Mouse (Mus musculus) myocyte (in vitro differentiated cells): ENCODE measurements around the gene Fstl3. TPM values are rescaled to one million over a fixed set of nuclear protein-coding genes. Genes with fewer than 3 reads are reported as not detected.

Experiments used
- H3K27me3 ChIP-seq: one replicate; pipeline ENCODE4 v1.6.1; 2011; ENCODE audit not compliant: control insufficient read depth, insufficient read depth, insufficient read length
- H3K36me3 ChIP-seq: one replicate; pipeline ENCODE4 v1.6.1; 2011; ENCODE audit not compliant: control insufficient read depth, insufficient read depth
- H3K4me2 ChIP-seq: one replicate; pipeline ENCODE4 v1.6.1; 2011; ENCODE audit warnings: low read depth, control low read depth
- H3K4me3 ChIP-seq: one replicate; pipeline ENCODE4 v1.5.1; 2011; ENCODE audit warnings: mild to moderate bottlenecking, control low read depth, moderate library complexity
- H3K79me2 ChIP-seq: one replicate; pipeline ENCODE4 v1.6.1; 2011; ENCODE audit not compliant: control insufficient read depth, insufficient read depth
- H3ac ChIP-seq: one replicate; pipeline ENCODE4 v1.6.1; 2011; ENCODE audit not compliant: control insufficient read depth, insufficient read length
- CEBPB ChIP-seq: IDR thresholded peaks from 2 replicates; pipeline ENCODE4 v1.6.1; 2011; ENCODE audit warnings: mild to moderate bottlenecking, moderate library complexity; ENCODE audit not compliant: poor library complexity, insufficient read depth, severe bottlenecking
- E2F4 ChIP-seq: IDR thresholded peaks from one replicate; pipeline ENCODE4 v1.6.1; 2011; ENCODE audit warnings: mild to moderate bottlenecking, control low read depth, moderate library complexity; ENCODE audit not compliant: insufficient read depth
- MAX ChIP-seq: IDR thresholded peaks from one replicate; pipeline ENCODE4 v1.6.1; 2011; ENCODE audit warnings: low read depth, mild to moderate bottlenecking, control low read depth
- MYOD1 ChIP-seq, 3 experiments: IDR thresholded peaks; one replicate each; pipeline ENCODE4 v1.6.1; 2011; ENCODE audit warnings: control low read depth in 2 of 3, low read depth in 2 of 3, mild to moderate bottlenecking in 2 of 3, moderate library complexity in 1 of 3; ENCODE audit not compliant: insufficient read length in 2 of 3, control insufficient read depth in 1 of 3
- MYOG ChIP-seq, 3 experiments: IDR thresholded peaks; one replicate each; pipeline ENCODE4 v1.6.1; 2011; ENCODE audit warnings: control low read depth in 2 of 3, low read depth in 2 of 3, mild to moderate bottlenecking in 2 of 3; ENCODE audit not compliant: insufficient read length in 2 of 3, control insufficient read depth in 1 of 3, insufficient read depth in 1 of 3
- POLR2A ChIP-seq: IDR thresholded peaks from one replicate; pipeline ENCODE4 v1.6.1; 2011; ENCODE audit warnings: low read depth, mild to moderate bottlenecking, control low read depth, moderate library complexity; ENCODE audit not compliant: insufficient read length
- POLR2AphosphoS2 ChIP-seq: IDR thresholded peaks from one replicate; pipeline ENCODE4 v1.6.1; 2011; ENCODE audit warnings: low read depth, control low read depth; ENCODE audit not compliant: insufficient read length
- REST ChIP-seq: IDR thresholded peaks from one replicate; pipeline ENCODE4 v1.6.1; 2011; ENCODE audit warnings: mild to moderate bottlenecking, control low read depth, moderate library complexity; ENCODE audit not compliant: insufficient read depth, insufficient read length
- SRF ChIP-seq: IDR thresholded peaks from one replicate; pipeline ENCODE4 v1.6.1; 2011; ENCODE audit warnings: low read depth; ENCODE audit not compliant: control insufficient read depth, insufficient read length
- TCF12 ChIP-seq: IDR thresholded peaks from one replicate; pipeline ENCODE4 v1.6.1; 2011; ENCODE audit warnings: mild to moderate bottlenecking, control low read depth; ENCODE audit not compliant: poor library complexity, insufficient read depth, severe bottlenecking
- TCF3 ChIP-seq: IDR thresholded peaks from one replicate; pipeline ENCODE4 v1.6.1; 2011; ENCODE audit warnings: low read depth, control low read depth; ENCODE audit not compliant: insufficient read length
- USF1 ChIP-seq: IDR thresholded peaks from one replicate; pipeline ENCODE4 v1.6.1; 2011; ENCODE audit warnings: low read depth, mild to moderate bottlenecking, control low read depth, moderate library complexity
- polyA plus RNA-seq: library from polyadenylated mRNA; unstranded; fragments of >200 nt; fragmentation: generic; extraction: Trizol; gene quantifications from one replicate; pipeline ENCODE4 v1.2.1, GENCODE M21; 2012; ENCODE audit warnings: missing spikeins

Gene Fstl3
- polyA plus RNA-seq, 1 experiment: 28.9 TPM

DNA sequence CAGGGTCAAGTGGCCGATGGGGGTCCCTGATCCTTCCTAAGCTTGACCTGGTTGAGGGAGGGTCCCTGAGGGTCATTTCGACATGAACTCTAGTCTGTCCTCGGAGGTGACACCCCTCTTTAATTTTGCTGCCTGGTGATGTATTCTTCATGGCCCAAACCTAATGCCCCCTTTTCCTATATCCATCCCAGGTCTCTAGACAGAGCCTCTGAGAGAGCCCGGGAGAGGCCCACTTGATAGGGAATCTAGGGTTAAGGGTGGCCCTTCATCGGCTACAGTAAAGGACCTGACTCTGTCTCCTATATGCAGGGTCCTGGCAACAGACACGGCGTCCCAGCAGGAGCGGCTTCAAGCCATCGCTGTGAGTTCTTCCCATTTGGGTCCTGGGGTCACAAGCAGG, 29.3 kb downstream of the Fstl3 start:
- no peak for TF ChIP-seq POLR2AphosphoS2
- no peak for TF ChIP-seq SRF
- no peak for TF ChIP-seq MAX
- TF ChIP-seq REST: no peak
- TF ChIP-seq E2F4: no peak
- no peak for TF ChIP-seq TCF12
- TF ChIP-seq MYOD1 (IDR thresholded peaks at IDR 0.05; ENCODE audit: control insufficient read depth in 1 of 3, insufficient read length in 2 of 3, low read depth in 2 of 3): no peak
- H3K79me2 ChIP-seq: no peaks in the 10 kb centered on the region
- peaks cover 7% of the 10 kb centered on the region for H3K36me3 ChIP-seq
- no peak overlapping the region for H3ac ChIP-seq
- no peak overlapping the region for H3K4me2 ChIP-seq
- H3K27me3 ChIP-seq: no peaks in the 10 kb centered on the region
- no peak overlapping the region for H3K4me3 ChIP-seq

DNA sequence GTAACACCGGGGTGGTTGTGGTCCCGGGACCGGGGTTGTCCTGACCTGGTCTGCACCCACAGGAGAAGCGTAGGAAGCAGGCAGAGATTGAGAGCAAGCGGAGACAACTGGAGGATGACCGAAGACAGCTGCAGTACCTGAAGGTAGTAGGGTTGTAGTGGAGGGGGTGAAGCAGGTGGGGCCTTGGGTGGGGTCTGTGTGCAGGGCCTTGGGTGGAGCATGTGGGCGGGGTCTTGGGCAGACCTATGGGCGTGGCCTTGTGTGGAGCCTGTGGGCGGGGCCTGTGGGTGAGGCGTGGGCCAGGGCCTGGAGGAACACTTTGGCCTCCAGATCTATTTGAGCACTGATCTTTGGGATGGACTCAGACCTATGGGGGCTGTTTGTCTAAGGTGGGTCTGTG, 29.9 kb downstream of the Fstl3 start:
- Histone ChIP-seq H3K4me2 (no peak overlapping the region), H3K4me3 (no peak overlapping the region), H3K79me2 (no peaks in the 10 kb centered on the region), H3K27me3 (no peaks in the 10 kb centered on the region), H3K36me3 (peaks cover 7% of the 10 kb centered on the region), H3ac (no peak overlapping the region)
- peak; percentile 17 for TF ChIP-seq SRF
- TF ChIP-seq E2F4: no peak
- peak in 1 of 3 experiments; percentile 19 for TF ChIP-seq MYOG (IDR thresholded peaks at IDR 0.05; ENCODE audit: control insufficient read depth in 1 of 3, insufficient read depth in 1 of 3, insufficient read length in 2 of 3, low read depth in 2 of 3)
- no peak for TF ChIP-seq POLR2AphosphoS2
- peak in 1 of 3 experiments; percentile 46 for TF ChIP-seq MYOD1 (IDR thresholded peaks at IDR 0.05; ENCODE audit: control insufficient read depth in 1 of 3, insufficient read length in 2 of 3, low read depth in 2 of 3)
- no peak for TF ChIP-seq TCF12

DNA sequence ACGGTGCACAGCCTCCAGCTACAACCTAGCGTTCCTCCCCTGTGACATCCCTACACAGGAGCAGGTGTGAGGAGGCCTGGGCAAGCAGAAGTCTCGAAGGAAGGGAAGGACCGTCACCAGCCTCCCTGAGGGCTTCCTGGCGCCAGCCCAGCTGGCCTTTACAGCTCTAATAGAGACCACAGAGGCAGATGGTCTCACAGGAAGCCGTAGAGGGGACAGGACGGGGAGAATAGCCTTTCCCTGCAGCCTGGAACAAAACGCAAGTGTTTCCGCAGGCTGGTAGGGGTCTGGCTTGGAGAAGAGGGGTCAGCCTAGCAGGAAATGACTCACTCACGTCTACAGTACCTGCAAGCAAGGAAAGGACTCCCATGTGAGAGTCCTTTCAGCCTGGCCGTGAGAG, 30.8 kb downstream of the Fstl3 start:
- Histone ChIP-seq H3K36me3 (peaks cover 7% of the 10 kb centered on the region), H3ac (no peak overlapping the region), H3K79me2 (no peaks in the 10 kb centered on the region), H3K4me2 (no peak overlapping the region), H3K4me3 (no peak overlapping the region), H3K27me3 (no peaks in the 10 kb centered on the region)
- TF ChIP-seq TCF12 (no peak), TCF3 (no peak), POLR2AphosphoS2 (no peak), MYOG (IDR thresholded peaks at IDR 0.05; ENCODE audit: control insufficient read depth in 1 of 3, insufficient read depth in 1 of 3, insufficient read length in 2 of 3, low read depth in 2 of 3) (no peak), REST (no peak), SRF (no peak), MAX (no peak), USF1 (no peak), E2F4 (no peak), MYOD1 (IDR thresholded peaks at IDR 0.05; ENCODE audit: control insufficient read depth in 1 of 3, insufficient read length in 2 of 3, low read depth in 2 of 3) (no peak), CEBPB (no peak), POLR2A (no peak)

DNA sequence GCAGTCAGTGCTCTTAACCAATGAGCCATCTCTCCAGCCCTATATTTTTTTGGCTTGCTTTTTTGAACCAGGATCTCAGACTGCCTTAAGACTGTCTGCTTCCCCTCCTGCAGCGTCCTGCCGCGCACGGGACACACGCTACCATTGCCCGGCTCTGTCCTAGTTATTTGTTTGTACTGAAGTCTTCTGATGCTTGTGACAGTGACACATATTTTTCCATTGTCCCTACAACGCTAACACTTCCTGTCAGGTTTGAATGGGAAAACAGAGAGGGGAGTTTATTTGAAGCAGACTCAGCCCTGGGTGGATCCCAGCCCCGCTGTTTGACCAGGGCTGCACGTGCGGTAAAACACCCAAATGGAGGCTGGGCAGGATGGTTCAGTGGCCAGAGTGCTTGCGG, 31.7 kb downstream of the Fstl3 start:
- Histone ChIP-seq H3K79me2 (no peaks in the 10 kb centered on the region), H3K4me3 (no peak overlapping the region), H3ac (no peak overlapping the region), H3K4me2 (no peak overlapping the region), H3K36me3 (peaks cover 7% of the 10 kb centered on the region), H3K27me3 (no peaks in the 10 kb centered on the region)
- no peak for TF ChIP-seq POLR2AphosphoS2
- no peak for TF ChIP-seq SRF
- TF ChIP-seq MYOG (IDR thresholded peaks at IDR 0.05; ENCODE audit: control insufficient read depth in 1 of 3, insufficient read depth in 1 of 3, insufficient read length in 2 of 3, low read depth in 2 of 3): no peak
- no peak for TF ChIP-seq USF1
- no peak for TF ChIP-seq TCF3
- TF ChIP-seq E2F4: no peak
- TF ChIP-seq REST: no peak
- no peak for TF ChIP-seq TCF12
- no peak for TF ChIP-seq CEBPB

DNA sequence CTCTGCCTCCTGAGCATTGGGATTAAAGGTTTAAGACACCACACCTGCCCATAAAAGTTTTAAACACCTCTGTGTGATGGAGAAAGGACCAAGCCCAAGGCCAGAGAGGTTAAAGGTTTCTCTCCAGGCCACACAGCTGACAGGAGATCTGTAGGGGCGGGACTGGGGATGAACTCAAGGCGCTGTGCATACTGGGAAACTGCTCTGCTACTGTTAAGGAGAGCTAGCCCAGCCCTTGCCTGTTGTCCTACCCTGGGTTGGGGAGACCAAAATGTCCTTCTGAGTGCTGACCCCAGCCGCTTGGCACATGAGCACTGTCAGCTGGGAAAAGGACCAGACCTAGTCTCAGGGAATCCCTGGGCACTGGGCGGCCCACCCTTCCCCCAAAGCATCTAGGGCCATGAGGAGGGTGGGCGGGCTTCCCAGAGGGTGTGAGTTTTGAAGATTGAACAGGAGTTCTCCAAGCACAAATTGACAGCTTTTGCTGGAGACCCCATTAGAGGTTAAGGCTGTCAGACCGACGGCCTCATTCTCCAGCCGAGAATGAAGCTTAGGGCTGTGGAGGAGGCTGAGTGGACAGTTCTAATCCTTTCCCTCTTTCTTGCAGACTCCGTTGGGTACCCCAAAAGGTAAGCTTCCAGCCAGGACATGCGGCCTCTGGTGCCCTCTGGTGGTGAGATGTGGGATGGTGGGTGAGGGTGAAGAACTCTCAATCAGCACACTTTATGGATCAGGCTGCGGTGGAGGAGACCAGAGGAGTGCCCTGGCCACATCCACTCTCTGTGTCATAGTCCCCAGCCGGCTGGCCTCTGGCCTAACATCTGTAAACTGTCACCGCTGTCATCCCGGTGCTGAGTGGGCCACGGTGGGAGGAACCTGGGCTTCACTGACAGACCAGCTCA, 34.9 kb downstream of the Fstl3 start:
- Histone ChIP-seq H3K4me3 (no peak overlapping the region), H3K4me2 (no peak overlapping the region), H3K27me3 (no peaks in the 10 kb centered on the region), H3K79me2 (no peaks in the 10 kb centered on the region), H3ac (no peak overlapping the region), H3K36me3 (peaks cover 13% of the 10 kb centered on the region)
- TF ChIP-seq POLR2AphosphoS2 (no peak), TCF12 (no peak), CEBPB (no peak), REST (no peak), E2F4 (no peak), SRF (no peak), POLR2A (no peak), USF1 (no peak), TCF3 (no peak), MAX (no peak), MYOD1 (IDR thresholded peaks at IDR 0.05; ENCODE audit: control insufficient read depth in 1 of 3, insufficient read length in 2 of 3, low read depth in 2 of 3) (no peak), MYOG (IDR thresholded peaks at IDR 0.05; ENCODE audit: control insufficient read depth in 1 of 3, insufficient read depth in 1 of 3, insufficient read length in 2 of 3, low read depth in 2 of 3) (no peak)
